Mouse (Mus musculus): ENCODE results near the gene Tcp11l1.

The Tcp11l1 gene

GRCm38 (mm10) chr2:104711585-104712485 is at the start of gene Tcp11l1:
Gene Tcp11l1 (minus strand): TSS chr2:104712169.
- peak; percentile 77 for DNase-seq

DNA sequence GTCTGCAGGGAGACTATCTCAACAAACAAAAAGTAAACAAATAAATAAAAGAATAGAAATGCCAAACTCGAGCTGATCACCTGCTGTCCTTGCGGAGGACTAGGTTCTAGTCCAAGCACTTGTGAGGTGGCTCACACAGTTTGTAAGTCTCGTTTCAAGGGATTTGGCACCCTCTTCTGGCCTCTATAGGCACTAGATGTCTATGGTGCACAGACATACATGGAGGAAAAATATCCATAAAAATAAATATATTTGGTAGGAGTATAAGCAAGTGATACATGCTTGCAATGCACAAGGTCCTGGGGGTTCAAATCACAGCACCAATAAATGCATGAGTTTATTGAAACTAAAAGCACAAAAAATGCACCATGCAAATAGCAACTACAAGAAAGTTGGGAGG is 38.6 kb upstream of the Tcp11l1 start:
- DNase-seq: no peak

GRCm38 (mm10) chr2:104748652-104749183 is 36.7 kb upstream of the Tcp11l1 start:
- DNase-seq: no peak

DNA sequence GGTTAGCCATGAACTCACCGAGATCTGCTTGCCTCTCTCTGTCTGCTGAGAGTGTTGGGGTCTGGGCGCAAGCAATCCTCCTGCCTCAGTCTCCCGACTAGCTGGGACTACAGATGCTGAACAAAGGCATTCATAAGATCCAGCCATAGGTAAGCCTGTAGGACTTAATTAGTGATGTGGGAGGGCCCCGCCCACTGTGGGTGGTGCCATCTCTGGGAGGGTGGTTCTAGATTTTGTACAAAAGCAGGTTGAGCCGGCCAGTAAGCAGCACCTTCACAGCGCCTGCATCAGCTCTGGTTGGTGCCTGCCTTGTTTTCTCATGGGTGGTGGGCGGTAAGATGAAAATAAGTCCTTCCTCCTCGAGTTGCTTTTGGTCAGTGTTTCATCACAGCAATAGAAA is 34.3 kb upstream of the Tcp11l1 start:
- DNase-seq: no peak

GRCm38 (mm10) chr2:104743971-104744370 is 32.0 kb upstream of the Tcp11l1 start:
- DNase-seq: no peak

- no peak for DNase-seq
Measured at GRCm38 (mm10) chr2:104743160-104743559, 31.2 kb upstream of the Tcp11l1 start.

- DNase-seq: peak; percentile 83
Measured at GRCm38 (mm10) chr2:104742741-104743064, 30.7 kb upstream of the Tcp11l1 start, which contains the start of gene Depdc7. Gene Depdc7 (minus strand): TSS chr2:104742878.

- DNase-seq: no peak
Measured at GRCm38 (mm10) chr2:104741896-104742740, 30.1 kb upstream of the Tcp11l1 start.

- no peak for DNase-seq
Measured at GRCm38 (mm10) chr2:104741015-104741758, 29.2 kb upstream of the Tcp11l1 start.

DNA sequence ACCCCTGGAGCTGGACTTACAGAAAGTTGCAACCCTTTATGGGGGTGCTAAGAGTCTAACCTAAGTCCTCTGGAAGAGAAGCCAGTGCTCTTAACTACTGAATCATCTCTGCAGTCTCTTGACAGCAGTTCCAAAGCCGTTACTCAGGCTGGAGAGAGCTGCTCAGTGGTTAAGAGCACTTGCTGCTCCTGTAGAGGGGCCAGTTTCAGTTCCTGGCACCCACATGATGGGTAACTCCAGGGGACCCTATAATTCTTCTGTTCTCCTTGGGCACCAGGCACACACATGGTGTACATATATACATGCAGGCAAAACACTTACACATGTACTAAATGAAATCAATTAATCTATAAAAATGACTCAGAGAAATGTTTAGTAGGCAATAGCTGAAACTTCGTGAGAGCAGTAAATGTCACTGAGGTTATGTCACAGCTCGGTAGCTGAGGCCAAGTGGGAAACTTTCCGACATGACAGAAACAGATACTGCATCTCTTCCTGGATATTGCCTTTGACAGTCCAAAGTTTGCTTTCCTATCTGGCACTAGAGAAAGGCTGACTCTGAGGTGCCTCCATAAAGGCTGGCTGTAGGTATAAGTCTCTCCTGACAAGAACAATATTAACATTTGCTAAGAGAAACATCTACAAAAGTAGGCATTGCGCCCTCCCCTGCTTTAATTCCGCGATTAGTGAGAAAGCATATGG is 28.4 kb upstream of the Tcp11l1 start:
- DNase-seq: no peak

DNA sequence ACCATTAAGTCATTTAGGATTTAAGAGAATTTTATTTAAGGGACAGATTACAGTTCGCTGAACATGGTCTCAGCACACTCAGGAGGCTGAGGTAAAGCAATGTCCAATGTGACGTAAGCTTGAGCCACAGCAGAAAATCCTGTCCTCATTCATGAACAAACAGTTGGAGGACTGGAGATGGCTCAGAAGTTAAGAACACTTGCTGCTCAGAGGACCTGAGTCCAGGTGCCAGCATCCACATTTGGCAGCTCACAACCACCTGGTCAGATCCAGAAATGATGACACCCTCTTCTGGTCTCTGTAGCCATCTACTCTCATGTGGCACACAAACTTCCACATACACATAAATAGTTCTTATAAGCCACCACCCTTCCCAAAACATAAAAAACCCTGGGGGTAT is 27.7 kb upstream of the Tcp11l1 start:
- no peak for DNase-seq

DNA sequence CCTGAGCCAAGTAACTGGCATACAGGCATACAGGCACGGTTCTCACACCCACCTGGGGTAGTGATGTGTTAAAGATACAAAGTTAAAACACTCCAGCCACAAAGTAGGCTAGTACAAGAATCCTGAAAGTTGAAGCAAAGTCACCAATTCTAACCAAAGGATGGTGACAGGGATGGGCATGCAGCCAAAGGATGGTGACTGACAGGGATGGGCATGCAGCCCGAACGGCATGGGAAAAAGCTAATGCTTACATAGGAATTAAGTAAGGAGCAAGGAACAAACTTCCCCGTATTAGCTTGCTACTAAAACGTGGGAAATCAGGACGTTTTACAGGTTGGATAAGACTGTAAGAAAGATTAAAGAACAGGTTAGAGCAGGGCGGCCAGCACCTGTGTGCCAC is 24.3 kb upstream of the Tcp11l1 start:
- no peak for DNase-seq

GRCm38 (mm10) chr2:104732562-104733256 is 20.7 kb upstream of the Tcp11l1 start:
- no peak for DNase-seq

DNA sequence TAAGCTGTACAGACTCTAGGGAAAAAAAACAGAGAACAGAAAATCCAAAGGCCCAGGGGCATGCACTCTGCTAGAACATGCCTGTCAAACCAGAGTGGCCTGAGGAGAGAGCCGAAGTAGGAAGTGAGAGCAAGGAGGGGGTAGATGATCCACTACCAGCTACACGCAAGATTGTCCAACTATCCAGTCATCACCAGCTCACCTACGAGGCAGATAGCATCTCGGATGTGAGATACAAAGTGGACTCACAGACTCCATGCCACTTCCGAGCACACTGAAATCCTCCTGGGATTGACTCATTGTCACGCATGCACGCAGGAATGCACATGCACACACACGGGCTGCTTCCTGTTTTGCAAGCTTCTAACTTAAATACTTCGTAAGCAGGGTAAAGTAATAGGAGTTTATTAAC is 20.1 kb upstream of the Tcp11l1 start:
- no peak for DNase-seq

DNA sequence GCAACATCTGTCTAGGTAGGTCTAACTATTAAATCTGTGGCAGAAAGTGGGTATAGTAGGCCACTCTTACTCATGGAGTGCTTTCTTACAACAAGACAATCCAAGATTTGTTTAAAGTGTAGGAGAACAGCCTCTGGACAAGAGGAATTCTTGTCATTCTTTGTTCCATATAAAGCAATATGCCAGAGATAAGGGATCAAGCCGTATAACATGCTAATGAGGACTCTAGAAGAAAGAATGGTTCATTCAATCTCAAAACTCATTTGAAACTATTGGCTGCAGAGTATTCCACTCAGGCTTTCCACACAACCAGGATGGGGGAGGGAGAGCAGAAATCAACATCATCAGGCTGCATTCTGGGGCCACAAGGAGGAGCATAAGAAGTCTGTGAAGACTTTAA is 15.4 kb upstream of the Tcp11l1 start:
- DNase-seq: no peak

GRCm38 (mm10) chr2:104722021-104722420 is 10.1 kb upstream of the Tcp11l1 start:
- DNase-seq: no peak

DNA sequence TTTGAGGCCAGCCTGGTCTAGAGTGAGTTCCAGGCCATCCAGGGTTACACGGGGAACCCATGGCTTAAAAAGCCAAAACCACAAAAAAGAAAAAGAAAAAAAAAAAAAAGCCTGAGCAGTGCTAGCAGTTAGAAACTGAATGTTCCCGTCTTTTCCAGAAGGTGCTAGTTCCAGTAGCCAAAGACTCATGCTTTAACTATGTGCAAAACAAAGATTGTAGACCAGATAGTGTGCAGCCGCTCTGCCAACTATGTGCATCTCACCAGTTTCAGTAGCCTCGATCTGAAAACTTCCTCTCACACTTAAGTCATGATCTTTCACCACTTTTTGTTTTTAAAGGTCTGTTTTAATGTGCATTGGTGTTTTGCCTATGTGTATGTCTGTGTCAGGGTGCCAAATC is 5.9 kb upstream of the Tcp11l1 start:
- no peak for DNase-seq

DNA sequence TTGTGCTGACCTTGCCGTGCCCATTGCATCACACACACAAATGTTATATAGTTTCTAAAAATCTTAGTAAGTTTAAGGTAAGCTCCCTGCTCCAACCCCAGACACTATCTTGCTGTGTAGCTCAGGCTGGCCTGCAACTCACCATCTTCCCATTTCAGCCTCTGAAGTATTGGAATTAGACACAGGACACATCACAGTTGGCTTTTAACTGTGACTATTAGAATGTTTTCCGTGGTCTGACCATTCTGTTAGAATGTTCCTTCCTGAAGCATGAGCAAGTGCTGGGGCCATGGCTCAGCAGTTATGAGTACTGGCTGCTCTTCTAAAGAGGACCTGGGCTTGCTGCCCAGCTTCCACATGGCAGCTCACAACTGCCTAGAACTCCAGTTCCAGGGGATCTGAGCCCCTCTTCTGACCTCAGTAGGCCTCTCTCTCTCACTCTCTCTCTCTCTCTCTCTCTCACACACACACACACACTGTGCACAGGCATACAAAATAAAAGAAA is 5.3 kb upstream of the Tcp11l1 start:
- DNase-seq: no peak

- no peak for DNase-seq
Measured at GRCm38 (mm10) chr2:104716279-104716678, 4.3 kb upstream of the Tcp11l1 start, which contains the start of gene Pin1rt1. Gene Pin1rt1 (minus strand): TSS chr2:104716379.

- peak; percentile 78 for DNase-seq
Measured at GRCm38 (mm10) chr2:104714254-104714691, 2.3 kb upstream of the Tcp11l1 start.

DNA sequence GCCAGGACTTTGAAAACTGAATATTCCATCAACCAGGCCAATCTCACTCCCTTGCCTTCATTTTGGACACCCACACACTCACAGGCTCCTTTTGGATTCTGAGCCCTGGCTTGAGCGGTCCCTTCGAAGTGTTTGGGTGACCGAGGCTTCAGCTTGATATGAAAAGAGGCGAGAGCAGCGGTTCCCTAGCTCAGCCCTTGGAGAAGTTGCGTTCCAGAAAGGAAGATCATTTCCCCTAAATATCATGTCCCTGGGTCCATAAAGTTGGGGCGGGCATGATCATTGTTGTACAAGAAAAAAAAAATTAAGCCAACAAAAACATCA is 479 bp upstream of the Tcp11l1 start:
- DNase-seq: no peak

Measured in cerebellum, adult 9-11 months (tissue).